Mouse (Mus musculus) fibroblast of lung, adult 2 months (primary cell): ENCODE measurements around the gene Dmtf1.
A peak's percentile ranks its signal among the peaks of the same experiment; 100 is the strongest.

Experiments
- DNase-seq: peaks from one replicate; pipeline ENCODE4 v3.0.0-alpha.2; 2011; ENCODE audit warnings: low read depth

Gene Dmtf1

DNA sequence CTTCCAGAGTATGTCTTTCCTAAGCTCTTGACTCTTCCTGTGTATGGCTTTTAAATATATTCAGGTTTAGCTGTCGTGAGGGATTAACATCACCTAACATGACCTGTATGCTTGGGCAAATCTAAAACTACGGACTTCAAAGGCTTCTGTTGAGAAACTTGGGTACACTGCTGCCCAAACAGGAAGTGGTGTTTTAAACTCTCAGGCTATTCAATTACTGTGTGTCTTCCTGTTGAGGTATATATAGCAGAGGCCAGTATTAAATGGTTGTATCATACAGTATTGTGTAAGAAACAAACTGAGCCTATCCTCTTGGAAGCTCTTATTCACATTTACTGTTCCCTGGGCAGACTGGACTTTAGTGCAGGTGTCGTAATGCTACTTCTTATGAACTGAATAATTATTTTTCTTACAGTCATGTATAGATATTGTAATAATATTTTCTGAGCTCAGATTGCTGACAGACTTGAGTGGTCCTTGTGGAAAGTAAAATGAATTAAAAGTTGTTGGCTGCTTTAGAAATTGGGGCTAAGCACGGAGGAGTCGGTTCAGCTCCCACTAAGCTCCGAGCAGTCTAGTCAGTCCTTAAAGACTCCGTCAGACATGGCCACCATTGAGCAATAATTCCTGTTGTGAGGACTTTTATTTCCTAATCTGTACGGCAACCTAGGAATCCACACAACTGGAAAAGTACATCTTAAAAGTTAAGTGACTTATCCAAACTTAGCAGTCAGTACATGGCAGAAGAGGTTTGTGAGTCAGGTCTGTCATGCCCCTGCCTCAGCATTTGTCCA lies 54.1 kb downstream of the Dmtf1 start:
- DNase-seq, result no peak

DNA sequence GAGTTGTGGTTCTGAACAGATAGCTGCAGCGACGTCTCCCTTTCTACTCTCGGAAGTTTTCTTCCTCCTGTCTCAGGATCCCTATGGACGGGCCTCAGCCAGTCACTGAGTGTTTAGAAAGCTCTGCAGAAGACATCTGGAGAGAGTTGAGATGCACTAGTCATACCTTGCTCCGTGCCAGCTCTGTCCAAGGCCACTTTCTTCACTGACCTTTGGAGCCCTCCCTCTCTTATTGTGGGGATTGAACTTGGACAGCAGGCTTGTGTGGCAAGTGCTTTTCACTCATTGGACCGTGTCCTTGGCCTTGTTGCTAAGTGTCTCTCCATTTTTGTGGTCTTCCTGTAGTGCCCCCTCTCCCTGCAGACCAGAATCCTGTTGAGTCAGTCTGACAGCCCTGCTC lies 54.8 kb downstream of the Dmtf1 start:
- DNase-seq, result no peak

GRCm38 (mm10) chr5:9103958-9104357 lies 57.6 kb downstream of the Dmtf1 start:
- DNase-seq, result no peak

GRCm38 (mm10) chr5:9102696-9103095 lies 58.9 kb downstream of the Dmtf1 start:
- DNase-seq, result no peak

- peak; percentile 4 for DNase-seq
These were observed 60.5 kb downstream of the Dmtf1 start for GRCm38 (mm10) chr5:9100849-9101801.

DNA sequence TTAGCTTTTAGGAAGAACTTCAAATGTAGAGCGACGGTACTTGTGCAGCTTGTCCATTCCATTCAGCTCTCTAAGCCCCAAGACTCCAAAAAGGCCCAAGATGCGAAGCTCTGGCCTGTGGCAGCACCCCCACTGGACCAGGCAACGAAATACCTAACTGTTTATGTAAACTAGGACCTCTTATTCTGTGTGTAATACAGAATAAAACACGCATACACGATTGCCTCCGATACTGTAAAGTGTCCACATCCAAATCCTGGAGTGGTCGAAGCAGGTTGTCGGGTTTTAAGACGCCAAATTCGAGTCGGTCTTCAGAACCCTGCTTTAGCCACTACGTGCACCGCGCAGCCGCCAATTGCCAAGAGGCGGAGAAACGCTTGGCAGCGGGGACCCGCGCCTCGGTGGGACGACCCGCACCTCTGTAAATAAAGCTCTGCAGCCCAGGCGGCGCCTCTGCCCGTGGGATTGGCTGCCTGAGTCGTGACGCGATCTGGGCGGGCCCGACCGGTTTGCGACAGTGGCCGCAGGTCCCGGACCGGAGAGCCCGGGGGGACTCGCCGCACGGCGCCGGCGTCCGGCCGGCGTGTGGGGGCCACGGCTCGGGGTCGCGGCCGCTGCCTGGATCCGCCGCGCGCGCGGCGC lies 61.2 kb downstream of the Dmtf1 start, which contains the start of gene Tmem243:
TSS of gene Tmem243 (plus strand) at position 462 of the 642 bp plus-strand sequence.
- DNase-seq, result peak; percentile 14

DNA sequence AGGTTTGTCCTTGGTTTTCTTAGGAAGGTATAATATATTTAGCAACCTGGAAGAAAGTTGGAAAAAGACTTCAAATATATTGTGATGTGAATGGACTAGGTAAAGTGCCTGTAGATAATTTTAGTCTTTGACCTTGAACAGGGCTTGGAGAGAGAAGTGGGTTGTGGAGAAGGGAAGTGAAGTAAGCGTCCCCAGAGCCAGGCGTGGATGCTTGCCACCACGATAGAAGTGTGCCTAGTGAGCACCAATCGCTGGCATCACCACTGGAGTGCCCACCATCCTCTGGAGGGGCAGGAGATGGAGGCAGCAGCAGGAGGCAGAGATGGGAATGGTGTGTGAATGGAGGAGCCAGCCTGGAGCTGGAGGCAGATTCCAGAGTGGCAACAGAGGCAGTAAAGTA lies 68.1 kb downstream of the Dmtf1 start:
- no peak for DNase-seq

- DNase-seq, result no peak
These were observed 68.9 kb downstream of the Dmtf1 start for GRCm38 (mm10) chr5:9092716-9093115.

DNA sequence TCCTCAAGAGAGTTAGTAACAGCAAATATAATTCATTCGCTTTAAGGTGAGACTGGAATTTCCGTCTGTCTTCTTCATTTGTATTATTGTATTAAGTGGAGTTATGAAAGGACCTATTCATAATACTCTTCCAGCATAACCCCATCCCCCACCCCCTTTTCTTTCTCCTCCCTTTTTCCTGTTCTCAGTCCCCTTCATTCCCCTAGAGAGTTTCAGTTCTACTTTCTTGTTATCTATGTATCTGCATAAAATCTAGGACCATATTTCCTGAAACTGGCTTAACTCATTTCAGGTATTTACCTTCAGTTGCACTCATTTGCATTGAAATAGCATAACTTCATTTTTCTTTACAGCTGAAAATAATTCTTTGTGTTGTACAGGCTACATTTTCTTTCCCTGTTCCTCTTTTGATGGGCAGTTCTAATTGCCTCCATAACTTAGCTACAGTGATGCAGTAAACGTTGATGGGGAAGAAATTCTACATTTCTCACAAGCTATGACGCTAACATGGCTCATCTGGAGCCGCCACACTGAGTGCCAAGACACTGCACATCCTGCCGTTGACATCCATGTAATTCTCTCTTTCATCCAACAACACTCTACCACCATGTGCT lies 71.0 kb downstream of the Dmtf1 start:
- DNase-seq, result no peak

DNA sequence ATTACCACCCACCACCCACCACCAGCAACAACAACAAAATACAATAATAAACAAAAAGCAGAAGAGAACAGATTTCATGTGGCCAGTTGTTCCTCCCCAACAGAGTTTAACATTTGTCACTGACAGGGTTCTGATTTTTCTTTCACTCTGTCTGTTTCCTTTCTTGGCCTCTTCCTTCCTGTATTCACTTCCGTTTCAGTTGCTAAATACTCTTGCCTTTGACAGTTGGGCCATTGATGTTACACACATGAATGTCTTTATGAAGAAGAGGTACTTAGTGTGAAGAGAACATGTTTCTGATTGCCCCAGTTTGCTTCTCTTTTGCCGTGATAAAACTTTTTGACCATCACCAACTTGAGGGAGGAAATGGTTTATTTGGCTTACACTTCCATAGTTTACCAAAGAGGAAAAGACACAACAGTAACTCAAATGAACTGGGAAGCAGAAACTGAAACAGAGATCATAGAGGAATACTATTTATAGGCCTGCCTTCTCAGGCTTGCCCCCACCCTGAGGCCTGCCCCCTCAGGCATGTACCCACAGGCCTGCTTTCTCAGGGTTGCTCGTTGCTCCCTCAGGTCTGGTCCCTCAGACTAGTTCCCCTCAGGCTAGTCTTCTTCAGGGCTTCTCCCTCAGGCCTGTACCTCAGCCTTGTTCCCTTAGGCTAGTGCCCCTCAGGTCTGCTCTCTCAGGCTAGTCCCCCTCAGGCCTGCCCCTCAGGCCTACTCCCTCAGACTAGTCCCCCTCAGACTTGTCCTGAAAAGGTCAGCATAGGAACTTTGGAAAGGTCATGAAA lies 74.5 kb downstream of the Dmtf1 start:
- DNase-seq, result no peak

DNA sequence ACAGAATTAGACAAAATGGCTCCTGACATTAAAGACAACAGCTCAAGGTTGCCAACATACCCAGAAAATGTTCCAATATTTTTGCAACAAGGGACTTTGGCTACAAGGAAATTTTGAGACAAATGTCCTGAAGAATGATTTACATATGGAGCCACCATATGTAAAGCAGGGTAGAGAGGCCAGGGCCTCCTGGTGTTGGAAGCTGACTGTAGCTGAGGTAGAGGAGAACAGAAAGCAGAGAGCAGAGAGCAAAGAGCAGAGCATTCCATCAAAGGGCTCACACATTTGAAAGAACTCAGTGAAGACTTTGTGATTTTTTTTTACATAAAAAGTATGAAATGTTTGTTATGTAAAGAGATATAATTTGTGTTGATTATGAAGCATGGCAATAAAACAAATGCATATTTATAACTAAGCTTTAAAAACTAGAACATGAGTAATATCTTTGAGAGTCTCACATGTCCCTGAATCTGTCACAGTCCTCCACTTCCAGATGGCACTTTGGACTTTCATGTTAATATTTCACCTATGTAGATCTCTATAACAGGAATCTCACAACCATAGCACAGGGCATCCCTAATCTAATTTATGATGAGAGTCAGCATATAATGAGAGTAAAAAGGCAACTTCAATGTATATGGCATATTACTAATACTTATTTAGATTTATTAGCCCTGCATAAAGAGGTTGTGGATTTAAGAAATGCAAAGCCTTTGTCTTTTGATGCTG lies 81.6 kb downstream of the Dmtf1 start:
- DNase-seq, result no peak

GRCm38 (mm10) chr5:9073177-9073854 lies 88.3 kb downstream of the Dmtf1 start:
- peak; percentile 78 for DNase-seq

- no peak for DNase-seq
These were observed 90.2 kb downstream of the Dmtf1 start for GRCm38 (mm10) chr5:9071360-9071759.

- DNase-seq, result no peak
These were observed 91.9 kb downstream of the Dmtf1 start for GRCm38 (mm10) chr5:9069599-9070209.

DNA sequence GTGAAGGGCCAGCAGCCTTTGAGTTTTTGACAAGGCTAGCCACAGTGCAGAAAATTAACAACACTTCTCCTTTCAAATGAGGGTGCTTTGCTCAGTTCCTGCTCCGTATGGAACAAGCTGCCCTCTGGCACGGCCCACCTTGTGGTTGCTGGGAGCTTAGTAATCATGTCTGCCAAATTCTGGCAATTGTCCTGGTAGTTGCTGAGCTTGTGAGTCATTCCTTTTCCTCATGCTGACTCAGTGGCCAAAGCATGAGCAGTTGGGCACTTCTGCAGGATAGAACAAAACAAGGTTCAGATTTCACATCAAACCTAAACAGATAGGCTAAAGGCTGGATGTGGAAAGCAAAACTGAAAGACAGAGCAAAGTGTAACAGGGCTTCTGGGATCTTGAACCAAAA lies 92.7 kb downstream of the Dmtf1 start:
- peak; percentile 94 for DNase-seq
